Mouse (Mus musculus) testis, adult 2 months (tissue): ENCODE measurements around the gene Wdr64. TPM values are rescaled to one million over a fixed set of nuclear protein-coding genes. Genes with fewer than 3 reads are reported as not detected.

ENCODE experiments used
- H3K27ac ChIP-seq: fragments of 200-500 bp; 2 replicates; pipeline ENCODE4 v1.5.1; 2012; ENCODE audit warnings: low read depth, low read length; ENCODE audit not compliant: control insufficient read depth, insufficient read depth
- H3K27me3 ChIP-seq: fragments of 200-500 bp; 2 replicates; pipeline ENCODE4 v1.6.1; 2012; ENCODE audit warnings: mild to moderate bottlenecking, low read length, moderate library complexity; ENCODE audit not compliant: control insufficient read depth, insufficient read depth
- H3K36me3 ChIP-seq: fragments of 200-500 bp; 2 replicates; pipeline ENCODE4 v1.6.1; 2012; ENCODE audit warnings: mild to moderate bottlenecking, low read length; ENCODE audit not compliant: control insufficient read depth, insufficient read depth
- H3K4me1 ChIP-seq: fragments of 200-500 bp; 2 replicates; pipeline ENCODE4 v1.6.1; 2012; ENCODE audit warnings: low read length; ENCODE audit not compliant: control insufficient read depth, insufficient read depth
- H3K4me3 ChIP-seq: fragments of 200-500 bp; 2 replicates; pipeline ENCODE4 v1.5.1; 2012; ENCODE audit warnings: low read depth, mild to moderate bottlenecking, low read length, moderate library complexity, mixed read lengths; ENCODE audit not compliant: control insufficient read depth
- CTCF ChIP-seq: fragments of 200-500 bp; IDR thresholded peaks from 2 replicates; pipeline ENCODE4 v1.5.1; 2012; ENCODE audit warnings: low read depth, mild to moderate bottlenecking, inconsistent platforms, low read length, moderate library complexity; ENCODE audit not compliant: control insufficient read depth, insufficient read depth, insufficient replicate concordance
- POLR2A ChIP-seq: fragments of 200-500 bp; IDR thresholded peaks from 2 replicates; pipeline ENCODE4 v1.6.1; 2012; ENCODE audit warnings: low read depth, mild to moderate bottlenecking, inconsistent platforms, low read length, moderate library complexity; ENCODE audit not compliant: control insufficient read depth
- polyA plus RNA-seq: library from polyadenylated mRNA; depleted of rRNA; stranded (reverse); fragments of >200 nt; gene quantifications from 2 replicates; pipeline ENCODE4 v1.2.3, GENCODE M21; 2012

Gene Wdr64
- polyA plus RNA-seq, 1 experiment = 76.1 TPM

DNA sequence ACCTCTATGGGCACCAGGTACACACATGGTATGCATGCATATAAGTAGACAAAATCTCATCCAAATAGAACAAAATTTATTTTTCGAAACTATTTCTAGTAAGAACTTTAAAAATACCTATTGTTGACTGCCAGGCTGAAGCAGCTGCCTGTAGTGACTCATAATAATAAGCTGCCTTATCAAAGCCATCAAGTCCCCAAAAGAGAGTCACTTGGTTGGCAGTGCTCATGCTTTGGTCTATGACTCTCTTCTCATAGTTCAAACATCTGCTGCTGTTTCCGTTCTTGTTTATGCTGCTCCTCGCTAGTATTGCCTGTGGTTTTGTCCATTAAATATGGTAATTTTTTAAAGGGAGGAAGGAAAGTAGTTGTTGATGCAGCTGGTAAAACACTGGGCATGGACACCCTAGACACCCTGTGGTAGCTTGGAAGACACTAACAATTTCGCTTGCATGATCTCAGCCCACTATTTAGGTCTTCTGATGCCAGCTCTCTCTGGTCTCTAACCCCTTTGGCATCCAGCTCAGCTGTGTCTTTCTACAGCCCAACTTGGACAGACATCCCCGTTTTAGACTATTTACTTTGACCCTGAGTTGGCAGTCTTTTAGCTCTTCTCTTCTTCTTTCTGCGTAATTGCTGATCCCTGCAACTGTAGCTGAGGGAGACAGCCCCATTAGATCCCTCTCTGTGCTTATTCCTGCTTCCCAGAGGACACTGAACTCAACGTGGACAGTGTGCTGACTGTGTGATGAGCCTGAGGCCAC is 24.6 kb upstream of the Wdr64 start:
- Histone ChIP-seq H3K27ac (no peak overlapping the region), H3K27me3 (no peaks in the 10 kb centered on the region), H3K4me3 (no peak overlapping the region), H3K4me1 (no peaks in the 10 kb centered on the region), H3K36me3 (no peaks in the 10 kb centered on the region)
- TF ChIP-seq POLR2A = no peak
- no peak for TF ChIP-seq CTCF

DNA sequence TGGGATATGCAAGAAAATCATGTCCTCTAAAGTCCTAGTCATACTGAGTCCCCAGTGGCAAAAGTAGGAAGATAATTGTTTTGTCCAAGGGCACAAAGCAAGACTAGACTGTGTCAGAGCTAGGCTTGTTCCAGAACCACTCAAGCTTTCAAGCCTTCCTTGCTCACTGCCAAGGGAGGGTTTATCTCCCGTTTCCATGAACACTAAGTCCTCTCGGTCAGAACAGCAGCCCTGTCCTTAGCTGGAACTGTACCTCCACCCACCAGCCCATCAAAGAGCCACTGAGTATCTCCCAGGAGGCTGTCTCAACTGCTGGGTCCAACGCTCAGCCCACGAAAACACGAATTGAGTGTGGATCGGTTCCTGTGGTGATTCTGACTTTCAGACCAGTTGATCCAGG is 23.3 kb upstream of the Wdr64 start:
- H3K4me3 ChIP-seq = no peak overlapping the region
- H3K27me3 ChIP-seq = no peaks in the 10 kb centered on the region
- H3K36me3 ChIP-seq = no peaks in the 10 kb centered on the region
- H3K4me1 ChIP-seq = no peaks in the 10 kb centered on the region
- TF ChIP-seq POLR2A (no peak), CTCF (no peak)
- no peak overlapping the region for H3K27ac ChIP-seq

DNA sequence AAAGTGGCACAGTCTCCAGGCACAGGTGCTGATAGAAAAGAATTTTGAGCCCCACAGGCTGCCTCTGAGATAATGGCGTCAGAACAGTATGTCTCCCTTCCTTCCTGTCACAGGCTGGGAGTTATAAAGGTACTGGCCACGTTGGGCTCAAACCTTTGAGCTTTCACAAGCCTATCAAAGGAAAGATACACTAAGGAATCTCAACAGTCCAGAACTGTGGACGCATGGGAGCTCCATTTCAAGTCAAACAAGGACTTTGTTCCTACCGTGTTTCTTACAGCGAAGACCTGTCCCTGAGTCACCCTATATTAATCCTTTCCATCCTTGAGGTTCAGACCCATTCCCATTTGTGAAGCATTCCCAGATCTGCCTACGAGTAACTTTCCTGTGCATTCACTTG is 20.9 kb upstream of the Wdr64 start:
- no peaks in the 10 kb centered on the region for H3K27me3 ChIP-seq
- no peak overlapping the region for H3K4me3 ChIP-seq
- H3K36me3 ChIP-seq = no peaks in the 10 kb centered on the region
- no peaks in the 10 kb centered on the region for H3K4me1 ChIP-seq
- TF ChIP-seq POLR2A (no peak), CTCF (no peak)
- no peak overlapping the region for H3K27ac ChIP-seq

DNA sequence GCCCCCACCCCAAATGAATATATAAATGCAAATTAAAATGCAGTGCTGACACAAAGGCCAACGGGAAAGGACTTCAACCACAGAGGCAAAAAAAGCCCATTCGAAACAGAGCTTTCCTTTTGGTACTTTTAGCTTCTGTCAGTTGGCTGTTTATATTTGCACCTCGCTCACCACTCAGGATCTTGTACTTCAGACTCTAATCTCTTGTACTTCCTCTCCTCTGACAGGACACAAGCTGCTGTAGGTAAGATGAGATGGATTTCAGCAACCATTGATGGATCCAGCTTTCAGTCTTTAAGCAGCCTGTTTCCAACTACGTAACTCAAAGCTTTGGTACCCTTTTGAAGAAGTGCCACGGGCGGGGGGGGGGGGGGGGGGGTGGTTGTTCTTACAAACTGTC is 17.4 kb upstream of the Wdr64 start:
- H3K36me3 ChIP-seq = no peaks in the 10 kb centered on the region
- H3K4me3 ChIP-seq = no peak overlapping the region
- H3K27ac ChIP-seq = no peak overlapping the region
- no peaks in the 10 kb centered on the region for H3K4me1 ChIP-seq
- TF ChIP-seq POLR2A (no peak), CTCF (no peak)
- H3K27me3 ChIP-seq = no peaks in the 10 kb centered on the region

DNA sequence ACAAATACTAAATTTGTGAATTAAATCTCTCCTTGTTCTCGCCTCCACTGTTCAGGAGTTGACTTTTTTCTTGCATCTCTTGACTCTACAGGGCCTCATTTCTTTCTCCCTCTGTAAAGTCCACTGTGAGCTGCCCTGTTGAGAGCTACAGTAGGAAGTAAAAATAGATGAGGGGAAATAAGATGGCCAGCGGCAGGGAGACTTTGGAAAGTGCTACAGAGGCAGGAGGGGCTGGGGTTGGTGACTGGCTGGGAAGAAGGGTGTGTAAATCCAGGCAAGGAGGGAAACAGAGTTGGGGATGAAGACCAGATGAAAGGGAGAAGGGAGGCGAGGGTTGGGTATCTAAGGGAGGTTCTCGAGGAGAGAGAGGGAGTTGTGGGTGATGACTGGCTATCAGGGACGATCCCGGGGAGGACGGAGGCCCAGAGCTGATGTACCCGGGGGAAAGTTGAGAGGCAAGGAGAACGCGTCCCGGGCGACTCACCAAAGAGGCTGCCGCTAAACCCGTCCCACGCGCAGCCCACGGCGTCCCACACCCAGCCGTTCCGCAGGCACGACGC is 6.6 kb upstream of the Wdr64 start:
- Histone ChIP-seq H3K4me3 (peak overlapping the region; percentile 95), H3K4me1 (0 out of 2 replicates have a peak, but pooled peaks cover 2% of the 10 kb centered on the region), H3K27me3 (no peaks in the 10 kb centered on the region), H3K27ac (peak overlapping the region; percentile 73), H3K36me3 (peaks cover 1% of the 10 kb centered on the region; the same call in 1 of the 2 replicates)
- no peak for TF ChIP-seq POLR2A
- TF ChIP-seq CTCF = no peak

DNA sequence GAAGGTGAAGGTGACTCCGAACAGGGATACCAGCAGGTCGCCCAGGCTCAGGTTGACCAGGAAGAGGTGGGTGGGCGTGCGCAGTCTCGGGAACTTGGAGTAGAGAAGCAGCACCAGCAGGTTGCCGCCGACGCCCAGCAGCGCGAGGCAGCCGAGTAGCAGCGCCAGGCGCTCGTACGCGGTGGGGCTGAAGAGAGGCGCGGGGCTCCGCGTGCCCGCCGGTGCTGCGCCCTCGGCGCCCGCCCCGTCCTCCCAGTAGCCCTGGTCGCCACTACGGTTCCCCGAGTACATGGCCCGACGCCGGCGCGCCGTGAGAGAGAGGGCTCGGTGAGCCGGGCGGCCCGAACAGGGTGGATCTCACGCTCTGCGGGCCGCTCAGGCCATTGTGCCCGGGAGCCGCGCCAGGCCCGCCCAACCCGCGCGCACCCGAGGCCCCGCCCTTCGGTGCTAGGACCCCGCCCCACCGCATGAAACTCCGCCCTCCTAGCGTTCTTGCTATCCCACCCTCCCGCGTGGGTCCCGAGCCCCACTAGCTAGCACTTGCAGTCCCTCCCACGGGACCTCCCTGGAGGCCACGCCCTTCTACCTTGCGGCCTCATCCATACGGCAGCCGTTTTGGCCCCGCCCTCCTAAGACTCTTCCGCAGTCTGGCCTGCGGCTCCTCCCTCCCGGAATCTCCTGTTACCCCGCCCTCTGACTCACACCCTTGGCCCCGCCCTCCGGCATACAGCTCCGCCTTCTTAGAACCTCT is 6.0 kb upstream of the Wdr64 start, which contains the start of the genes Opn3 and Chml:
TSS of gene Opn3 (minus strand) at position 531 of the 751 bp plus-strand sequence.
TSS of gene Chml (minus strand) at position 656 of the 751 bp plus-strand sequence.
- Histone ChIP-seq H3K4me1 (0 out of 2 replicates have a peak, but pooled peaks cover 2% of the 10 kb centered on the region), H3K4me3 (peak within 1 kb of the TSS; percentile 95), H3K36me3 (peaks cover 1% of the 10 kb centered on the region; the same call in 1 of the 2 replicates), H3K27me3 (no peaks in the 10 kb centered on the region), H3K27ac (peak within 1 kb of the TSS; percentile 73)
- TF ChIP-seq POLR2A (peak; percentile 88), CTCF (no peak)

DNA sequence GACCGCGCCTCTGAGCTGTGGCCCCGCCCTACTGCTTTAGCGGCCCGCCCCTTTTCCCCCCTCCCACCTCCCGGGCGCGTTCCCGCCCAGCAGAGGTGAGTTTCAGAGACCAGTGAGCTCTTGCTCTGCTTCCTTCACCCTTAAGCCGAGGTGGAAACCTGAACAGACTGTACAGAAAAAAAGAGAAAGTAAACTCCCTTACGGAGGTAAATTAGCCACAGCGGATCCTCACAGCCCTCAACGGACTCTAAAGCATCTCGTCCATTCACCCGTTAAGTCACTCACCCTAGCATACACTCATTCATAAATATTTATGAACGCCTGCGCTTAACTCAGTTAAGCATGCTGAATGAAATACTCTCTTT is 5.4 kb upstream of the Wdr64 start:
- Histone ChIP-seq H3K36me3 (no peaks in the 10 kb centered on the region), H3K4me1 (0 out of 2 replicates have a peak, but pooled peaks cover 2% of the 10 kb centered on the region), H3K27ac (no peak overlapping the region), H3K27me3 (no peaks in the 10 kb centered on the region), H3K4me3 (peak overlapping the region; percentile 95)
- TF ChIP-seq POLR2A (no peak), CTCF (no peak)
